Mouse (Mus musculus) hematopoietic stem cell, adult 5-6 weeks (primary cell): ENCODE data around the gene Sez6l. TPM values are rescaled to one million over a fixed set of nuclear protein-coding genes. Genes with fewer than 3 reads are reported as not detected.

Experiments
- ATAC-seq, 2 experiments: fragments of 125-278 bp in 1 of 2; replicated peaks in 1 of 2; 2 replicates each; pipeline ENCODE4 v1.8.0; 2016 to 2017; ENCODE audit warnings: inconsistent platforms in 2 of 2, mild to moderate bottlenecking in 2 of 2, moderate number of reproducible peaks in 2 of 2, low read depth in 1 of 2, moderate TSS enrichment in 1 of 2; ENCODE audit not compliant: low FRiP score in 2 of 2, poor library complexity in 2 of 2, severe bottlenecking in 2 of 2, insufficient read depth in 1 of 2, low TSS enrichment in 1 of 2
- total RNA-seq: library from RNA; stranded (forward); fragments of 172-1452, 232-1000 nt; gene quantifications from 2 replicates; pipeline ENCODE4 v1.2.3, GENCODE M21; 2017

The Sez6l gene
- total RNA-seq, 1 experiment from 2014 or later = 0.15 TPM

- ATAC-seq = no peak
These were observed 186.0 kb downstream of the Sez6l start for GRCm38 (mm10) chr5:112391002-112391401.

GRCm38 (mm10) chr5:112389352-112389751 lies 187.6 kb downstream of the Sez6l start:
- ATAC-seq = no peak

GRCm38 (mm10) chr5:112385973-112386372 lies 191.0 kb downstream of the Sez6l start:
- no peak for ATAC-seq

- ATAC-seq = peak; percentile 78 to 84
These were observed 192.0 kb downstream of the Sez6l start for GRCm38 (mm10) chr5:112384805-112385472.

- ATAC-seq = no peak
These were observed 194.2 kb downstream of the Sez6l start for GRCm38 (mm10) chr5:112382641-112383330.

GRCm38 (mm10) chr5:112382042-112382441 lies 194.9 kb downstream of the Sez6l start:
- no peak for ATAC-seq

GRCm38 (mm10) chr5:112381154-112381553 lies 195.8 kb downstream of the Sez6l start:
- no peak for ATAC-seq

- ATAC-seq = no peak
These were observed 198.3 kb downstream of the Sez6l start for GRCm38 (mm10) chr5:112378716-112379115.

- no peak for ATAC-seq
These were observed 199.6 kb downstream of the Sez6l start for GRCm38 (mm10) chr5:112377380-112377779.

GRCm38 (mm10) chr5:112376111-112376510 lies 200.9 kb downstream of the Sez6l start:
- ATAC-seq = no peak

GRCm38 (mm10) chr5:112371933-112372332 lies 205.1 kb downstream of the Sez6l start:
- no peak for ATAC-seq

GRCm38 (mm10) chr5:112370236-112370813 lies 206.7 kb downstream of the Sez6l start:
- ATAC-seq = no peak

- no peak for ATAC-seq
These were observed 207.7 kb downstream of the Sez6l start for GRCm38 (mm10) chr5:112369326-112369725.

Other genes with a start within 250 kb of the Sez6l start
- gene Srrd, start 234.1 kb downstream of the Sez6l start, total RNA-seq = 15.5 and 16.5 TPM in 2 replicates
- gene Hps4, start 234.1 kb downstream of the Sez6l start, total RNA-seq = 11.3 and 12.0 TPM in 2 replicates
- gene Gm6583, start 221.2 kb downstream of the Sez6l start, total RNA-seq = not detected in 2 replicates
- gene Asphd2, start 182.3 kb downstream of the Sez6l start, total RNA-seq = not detected in 2 replicates
- not detected in 2 replicates for gene Gm6588, start 127.8 kb downstream of the Sez6l start, total RNA-seq